Mouse (Mus musculus): ENCODE measurements around the gene Gbf1.

Gbf1 gene

GRCm38 (mm10) chr19:46300294-46301045 is 148.2 kb downstream of the Gbf1 start:
- DNase-seq (ENCODE audit: low read depth, low spot score) = no peak

- no peak for DNase-seq (ENCODE audit: low read depth, low spot score)
These were observed 150.2 kb downstream of the Gbf1 start for GRCm38 (mm10) chr19:46302551-46302950.

DNA sequence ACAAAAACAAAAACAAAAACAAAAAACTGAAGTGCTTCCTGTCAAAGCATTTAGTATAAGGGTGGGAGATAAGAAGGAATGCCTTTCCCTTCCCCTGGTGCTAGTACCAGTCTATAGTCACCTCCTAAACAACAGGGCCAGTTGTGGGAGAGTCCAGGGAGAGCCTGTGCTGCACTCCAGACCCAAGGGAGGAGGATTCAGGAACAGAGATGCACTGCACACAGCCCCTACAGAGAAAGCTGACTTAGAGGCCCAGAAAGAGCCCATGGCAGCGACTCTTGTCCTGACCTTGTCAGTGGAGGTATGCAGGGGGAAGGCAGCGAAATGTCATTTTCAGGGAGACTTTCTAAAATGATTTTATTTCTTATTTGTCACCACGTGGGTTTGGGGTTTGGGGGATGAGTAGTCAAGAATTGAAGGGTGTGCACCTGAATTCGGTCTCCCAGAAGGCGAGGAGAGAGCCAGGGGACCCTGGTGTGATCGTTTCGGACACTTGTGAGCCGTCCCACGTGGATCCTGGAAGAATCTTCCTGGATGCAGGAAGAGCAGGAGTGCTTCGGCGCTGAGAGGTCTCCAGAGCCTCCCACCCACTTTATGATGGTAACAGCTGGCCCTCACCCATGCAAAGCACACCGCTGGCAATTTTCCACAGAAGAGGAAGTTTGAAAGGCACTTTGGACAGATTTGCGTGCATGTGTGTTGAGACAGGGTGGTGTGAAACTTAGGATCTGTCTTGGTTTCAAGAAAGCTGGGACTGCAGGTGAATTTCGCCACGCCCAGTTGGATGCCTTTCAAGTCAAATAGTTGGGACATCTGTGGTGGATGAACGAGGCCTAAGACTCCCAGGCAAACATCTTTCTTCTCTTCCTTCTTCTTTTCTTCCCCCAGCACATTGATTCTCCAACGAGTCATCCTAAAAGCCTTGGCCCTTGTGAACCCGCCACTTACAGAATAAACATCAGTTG is 151.2 kb downstream of the Gbf1 start:
- DNase-seq (ENCODE audit: low read depth, low spot score) = no peak

GRCm38 (mm10) chr19:46304216-46304841 is 152.0 kb downstream of the Gbf1 start, which contains the start of gene Nfkb2:
Nfkb2 (plus strand) TSS chr19:46304320.
- peak; percentile 90 for DNase-seq (ENCODE audit: low read depth, low spot score)

DNA sequence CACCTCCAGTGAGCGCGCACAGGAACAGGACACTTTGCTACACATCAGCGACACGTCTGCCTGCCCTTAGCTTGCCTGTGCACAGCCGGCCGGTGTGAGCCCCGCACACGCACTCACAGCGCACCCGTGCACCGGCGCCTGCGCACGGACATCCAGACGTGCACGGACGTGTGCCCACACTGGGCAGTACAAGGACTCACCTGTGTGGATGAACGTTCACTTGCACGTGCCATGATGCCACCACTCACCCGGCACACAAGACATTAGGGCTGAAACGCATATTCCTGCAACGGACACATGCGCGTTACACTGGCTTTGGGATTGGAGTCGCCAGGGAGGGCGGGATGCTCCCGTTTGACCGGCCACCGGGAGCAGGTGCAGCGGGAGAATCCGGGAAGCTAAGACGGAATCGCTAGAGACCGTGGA is 152.6 kb downstream of the Gbf1 start:
- no peak for DNase-seq (ENCODE audit: low read depth, low spot score)

GRCm38 (mm10) chr19:46305432-46306267 is 153.3 kb downstream of the Gbf1 start:
- DNase-seq (ENCODE audit: low read depth, low spot score) = peak; percentile 79

- no peak for DNase-seq (ENCODE audit: low read depth, low spot score)
These were observed 153.9 kb downstream of the Gbf1 start for GRCm38 (mm10) chr19:46306268-46306610.

GRCm38 (mm10) chr19:46306751-46307289 is 154.5 kb downstream of the Gbf1 start:
- DNase-seq (ENCODE audit: low read depth, low spot score) = no peak

- DNase-seq (ENCODE audit: low read depth, low spot score) = no peak
These were observed 155.5 kb downstream of the Gbf1 start for GRCm38 (mm10) chr19:46307781-46308180.

DNA sequence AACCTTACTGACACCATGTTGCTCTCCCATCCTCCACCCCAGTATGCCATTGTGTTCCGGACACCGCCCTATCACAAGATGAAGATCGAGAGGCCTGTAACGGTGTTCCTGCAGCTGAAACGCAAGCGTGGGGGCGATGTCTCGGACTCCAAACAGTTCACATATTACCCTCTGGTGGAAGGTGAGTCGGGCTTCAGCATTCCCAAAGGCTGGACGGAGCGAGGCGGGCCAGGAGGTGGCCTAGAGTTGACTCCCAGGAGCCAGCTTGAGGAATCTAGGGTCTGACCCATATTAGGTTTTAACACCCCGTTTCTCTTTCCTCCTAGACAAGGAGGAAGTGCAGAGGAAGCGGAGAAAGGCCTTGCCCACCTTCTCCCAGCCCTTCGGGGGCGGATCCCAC is 156.0 kb downstream of the Gbf1 start:
- DNase-seq (ENCODE audit: low read depth, low spot score) = no peak

- peak; percentile 94 for DNase-seq (ENCODE audit: low read depth, low spot score)
These were observed 156.6 kb downstream of the Gbf1 start for GRCm38 (mm10) chr19:46308706-46309435.

- DNase-seq (ENCODE audit: low read depth, low spot score) = no peak
These were observed 157.5 kb downstream of the Gbf1 start for GRCm38 (mm10) chr19:46309651-46310305.

- DNase-seq (ENCODE audit: low read depth, low spot score) = no peak
These were observed 158.1 kb downstream of the Gbf1 start for GRCm38 (mm10) chr19:46310312-46310865.

GRCm38 (mm10) chr19:46311341-46311740 is 159.0 kb downstream of the Gbf1 start:
- DNase-seq (ENCODE audit: low read depth, low spot score) = no peak

DNA sequence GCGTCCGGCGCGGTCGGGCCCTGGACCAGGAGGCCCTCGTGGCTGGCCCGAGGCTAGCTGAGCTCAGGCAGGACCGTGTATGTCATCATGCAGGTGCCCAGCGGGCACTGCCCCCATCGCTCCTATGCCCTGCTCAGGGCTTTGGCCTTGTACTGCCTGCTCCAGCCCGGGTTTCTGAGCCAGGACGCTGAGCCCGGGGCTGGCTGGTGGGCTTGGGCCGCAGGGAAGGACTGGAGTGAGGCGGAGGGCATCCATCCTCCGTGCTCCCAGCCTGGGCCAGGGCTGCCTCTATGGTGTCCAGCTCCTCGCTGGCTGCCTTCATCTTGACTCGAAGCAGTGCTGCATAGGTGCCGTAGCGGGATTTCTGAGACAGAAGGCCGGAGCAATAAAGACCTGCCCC is 160.3 kb downstream of the Gbf1 start:
- DNase-seq (ENCODE audit: low read depth, low spot score) = no peak

- no peak for DNase-seq (ENCODE audit: low read depth, low spot score)
These were observed 160.8 kb downstream of the Gbf1 start for GRCm38 (mm10) chr19:46313116-46313515.

DNA sequence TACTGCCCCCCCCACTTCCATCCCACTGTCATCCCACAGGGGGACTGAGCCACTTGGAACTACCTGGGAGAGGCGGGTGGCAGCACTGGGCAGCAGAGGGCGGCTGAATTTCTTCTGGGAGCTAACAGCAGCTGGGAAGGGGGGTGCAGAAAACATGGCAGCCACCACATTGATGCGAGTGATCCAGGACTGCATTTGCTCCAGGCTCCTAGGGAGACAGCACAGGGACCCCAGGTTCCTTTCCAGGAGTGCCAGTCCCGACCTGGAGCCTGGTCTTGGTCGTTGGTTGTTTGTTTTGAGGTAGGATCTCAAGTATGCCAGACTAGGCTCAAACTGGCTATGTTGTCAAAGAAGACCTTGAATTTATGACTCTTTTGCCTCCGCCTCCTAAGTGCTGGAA is 161.3 kb downstream of the Gbf1 start:
- DNase-seq (ENCODE audit: low read depth, low spot score) = no peak

DNA sequence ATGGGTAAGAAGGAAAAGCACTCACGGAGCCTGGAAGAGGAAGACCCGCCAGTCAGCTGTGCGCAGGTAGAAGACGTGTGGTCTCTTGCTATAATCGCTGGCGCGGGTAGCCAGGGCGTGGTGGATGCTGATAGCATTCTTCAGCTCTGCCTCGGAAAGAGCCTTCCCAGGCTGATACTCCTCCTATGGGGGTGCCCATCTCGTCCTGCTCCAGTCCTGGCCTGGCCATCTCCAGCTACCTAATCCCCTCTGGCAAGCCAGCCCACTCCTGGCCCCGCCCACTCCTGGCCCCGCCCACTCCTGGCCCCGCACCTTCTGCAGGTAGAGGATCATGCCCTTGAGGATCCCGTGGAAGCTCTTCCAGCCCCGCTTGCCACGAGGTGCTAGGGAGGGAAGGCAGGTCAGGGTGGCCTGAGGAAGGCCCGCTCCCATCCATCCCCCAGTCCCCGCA is 161.9 kb downstream of the Gbf1 start:
- DNase-seq (ENCODE audit: low read depth, low spot score) = no peak
